Mouse (Mus musculus) left cerebral cortex, adult 9 months (tissue): ENCODE data around the gene Vash2.
A peak's percentile ranks its signal among the peaks of the same experiment; 100 is the strongest.
"Not testable (repeated sequence)": the region's sequence is repeated elsewhere in the genome, so short reads cannot be mapped to it uniquely, and the experiment has no call there.

Experiments
- DNase-seq, 2 experiments: peaks; one replicate each; pipeline ENCODE4 v3.0.0; 2022; ENCODE audit warnings: low spot score in 2 of 2

Vash2 gene

DNA sequence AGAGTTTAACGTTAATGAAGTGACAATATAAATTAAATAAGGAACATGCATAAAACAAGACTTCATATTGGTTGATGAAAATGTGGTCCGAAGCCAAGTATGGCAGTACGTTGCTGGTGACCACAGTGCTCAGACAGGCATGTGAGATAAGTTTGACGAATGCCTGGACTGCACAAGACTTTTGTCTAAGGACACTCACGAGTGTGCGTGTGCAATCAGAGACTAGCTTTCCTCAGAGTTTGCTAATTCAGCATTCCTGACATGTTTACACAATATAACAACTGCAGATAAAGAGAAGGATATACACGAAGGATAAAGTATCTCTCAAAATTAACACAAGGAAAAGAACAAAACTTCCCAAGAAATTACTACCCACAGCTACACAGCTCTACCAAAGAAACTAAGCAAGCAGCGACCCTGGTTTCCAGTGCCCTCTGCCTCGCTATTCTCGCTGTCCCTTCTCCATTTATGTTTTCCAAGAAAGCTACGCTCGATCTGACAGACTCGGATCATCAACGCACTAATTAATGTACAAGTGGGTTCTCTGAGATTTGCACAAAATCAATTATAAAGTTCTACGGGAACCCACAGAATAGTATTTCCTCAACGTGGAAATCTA is 51.2 kb downstream of the Vash2 start:
- no peak for DNase-seq

DNA sequence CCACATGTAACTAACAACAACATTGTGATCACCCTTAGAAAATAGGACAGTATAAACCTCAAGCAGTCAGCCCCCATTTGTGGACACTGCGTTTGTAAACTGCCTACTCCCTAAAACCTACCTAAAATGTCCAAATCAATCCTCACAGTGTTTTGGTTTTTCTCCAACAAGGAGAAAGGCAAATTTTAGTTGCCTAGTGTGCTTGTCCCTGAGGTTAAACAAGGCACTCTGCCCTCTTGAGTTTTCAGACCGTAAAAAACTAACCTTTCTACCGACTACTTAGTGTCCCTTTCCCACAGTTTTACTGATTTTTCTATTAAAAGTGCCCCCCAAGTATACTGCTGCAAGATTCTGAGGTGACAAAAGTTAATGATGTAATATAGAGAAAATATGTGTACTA is 51.8 kb downstream of the Vash2 start:
- no peak for DNase-seq

DNA sequence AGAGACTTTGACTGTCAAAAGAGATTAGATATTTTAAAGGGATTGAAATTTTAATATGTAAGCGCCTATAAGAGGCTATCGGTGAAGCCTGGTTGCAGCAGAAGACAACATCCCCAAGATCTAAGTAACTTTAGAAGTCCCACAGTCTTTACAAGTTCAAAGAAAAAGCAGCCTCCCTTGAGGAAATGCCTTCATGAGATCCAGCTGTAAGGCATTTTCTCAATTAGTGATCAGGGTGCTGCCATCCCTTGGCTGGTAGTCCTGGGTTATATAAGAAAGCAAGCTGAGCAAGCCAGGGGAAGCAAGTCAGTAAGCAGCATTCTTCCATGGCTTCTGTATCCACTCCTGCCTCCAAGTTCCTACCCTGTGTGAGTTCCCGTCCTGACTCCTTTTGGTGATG is 54.3 kb downstream of the Vash2 start, which contains the start of gene Angel2:
Angel2 (plus strand) TSS at position 301 of the 400 bp plus-strand sequence.
- not testable (repeated sequence) for DNase-seq

DNA sequence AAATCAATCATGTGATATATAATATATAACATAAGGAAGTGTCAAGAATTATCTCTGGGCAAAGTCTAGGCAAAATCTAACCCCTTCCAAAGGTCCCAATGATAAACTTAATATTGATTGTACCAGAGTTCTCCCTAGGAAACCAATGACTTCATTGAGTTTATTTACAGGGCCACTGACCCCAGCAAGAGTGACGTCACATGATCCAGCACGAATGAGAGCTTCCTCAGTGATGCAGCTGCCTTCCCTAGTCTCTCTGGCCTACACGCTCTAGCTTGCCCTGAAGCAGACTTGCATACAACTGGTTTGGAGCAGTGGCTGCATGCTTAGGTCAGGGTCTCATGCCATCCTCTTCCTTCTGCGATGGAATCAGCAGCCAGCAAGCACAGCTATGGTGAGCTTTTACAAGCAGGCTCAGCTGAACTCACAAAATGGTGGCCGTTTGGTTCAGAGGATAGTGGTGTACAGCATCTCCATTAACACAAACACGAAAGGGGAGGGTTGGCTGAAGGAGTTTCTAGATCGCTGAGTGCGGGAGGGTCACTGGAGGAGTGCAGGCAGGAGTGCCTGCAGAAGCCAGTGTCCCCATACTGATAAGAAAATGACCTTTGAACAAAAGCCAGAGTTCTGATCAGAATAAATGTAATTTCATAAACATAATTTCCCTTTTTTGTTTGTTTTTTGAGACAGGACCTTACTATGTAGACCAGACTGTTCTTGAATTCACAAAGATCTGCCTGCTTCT is 59.2 kb downstream of the Vash2 start:
- no peak for DNase-seq

DNA sequence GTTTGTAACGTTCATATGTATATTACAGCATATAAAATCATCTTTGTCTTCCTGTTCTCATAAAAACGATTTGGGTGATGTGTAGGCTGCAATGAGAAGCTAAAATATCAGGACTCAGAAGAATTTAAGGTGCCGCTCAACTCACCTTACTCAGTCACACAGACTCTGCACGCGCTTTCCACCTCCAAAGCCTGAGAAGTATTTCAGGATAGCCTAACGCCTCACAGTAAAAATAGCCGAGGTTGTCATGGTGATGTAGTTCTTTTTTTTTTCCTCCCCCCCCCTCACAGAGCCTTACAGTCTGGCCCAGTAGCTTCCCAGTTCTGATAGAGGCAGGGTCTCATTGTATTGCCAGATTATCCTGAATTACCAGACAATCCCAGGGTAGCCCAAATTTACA is 60.2 kb downstream of the Vash2 start:
- peak; percentile 70 to 73 for DNase-seq

DNA sequence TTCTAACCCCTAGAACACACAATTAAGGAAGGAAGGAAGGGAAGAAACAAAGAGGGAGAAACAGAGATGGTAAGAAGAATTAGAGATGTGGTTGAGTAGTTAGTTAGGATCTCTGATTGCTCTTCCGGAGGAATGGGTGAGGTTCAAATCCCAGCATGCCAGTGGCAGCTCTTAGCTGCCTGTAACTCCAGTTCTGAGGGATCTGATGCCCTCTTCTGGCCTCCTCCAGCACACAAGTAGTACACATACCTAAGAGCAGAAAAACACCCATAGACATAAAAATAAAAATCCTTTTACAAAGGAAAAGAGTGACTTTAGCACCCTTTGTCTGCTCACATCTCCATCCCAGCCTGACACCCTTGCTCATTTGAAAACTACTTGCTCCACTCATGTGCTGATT is 66.5 kb downstream of the Vash2 start:
- DNase-seq, result no peak

DNA sequence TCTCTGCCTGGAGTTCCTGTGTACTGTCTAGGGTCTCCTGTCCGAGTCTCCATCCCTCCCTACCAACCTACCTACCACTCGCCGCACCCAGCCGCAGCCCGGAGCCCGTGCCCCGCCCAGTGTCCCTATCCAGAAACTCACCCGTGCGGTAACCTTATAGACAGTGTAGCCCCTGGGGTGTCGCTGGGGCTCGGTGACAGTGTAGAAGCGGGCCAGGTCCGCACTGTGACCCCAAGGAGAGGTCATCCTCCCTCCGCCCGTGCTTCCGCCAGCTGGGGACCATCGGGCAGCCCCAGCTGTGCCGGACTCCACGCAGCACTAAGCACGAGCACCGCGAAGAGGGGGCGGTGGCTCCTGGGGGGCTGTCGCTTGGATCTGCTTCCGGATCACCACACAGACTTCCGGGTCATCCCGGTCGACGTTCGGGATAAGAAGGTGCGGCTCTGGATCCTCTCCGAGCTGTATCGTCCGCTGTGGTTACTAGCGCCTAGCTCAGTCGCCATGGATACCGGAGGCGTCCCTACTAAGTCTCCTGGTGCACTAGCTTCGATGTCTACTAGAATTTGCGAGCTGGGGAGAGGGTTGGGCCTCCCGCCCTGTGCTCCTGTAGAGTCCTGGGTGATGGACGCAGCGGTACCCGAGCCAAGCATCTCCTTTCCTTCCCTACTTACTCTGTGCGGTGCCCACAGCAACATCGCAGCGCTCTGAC is 67.5 kb downstream of the Vash2 start, which contains the start of gene Rps6kc1:
Rps6kc1 (minus strand) TSS at position 356 of the 709 bp plus-strand sequence.
- DNase-seq, result peak; percentile 59 to 84

DNA sequence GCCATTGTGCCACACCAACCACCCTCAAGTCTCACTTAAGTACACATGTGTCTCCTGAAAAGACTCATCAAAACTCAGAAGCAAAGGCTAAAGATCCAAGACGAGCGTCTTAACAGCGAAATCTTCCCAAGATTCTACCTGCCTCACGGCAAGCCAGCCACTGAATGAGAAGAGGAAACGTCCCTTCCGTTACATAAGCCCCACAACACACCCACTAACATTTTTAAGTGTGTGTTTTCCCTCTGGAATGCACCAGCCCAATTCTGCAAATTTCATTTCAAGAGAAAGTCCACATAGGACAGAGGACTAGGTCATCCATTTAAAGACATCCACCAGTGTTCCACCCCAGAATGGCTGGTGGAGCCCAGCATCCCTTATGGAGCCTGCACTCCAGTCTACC is 68.3 kb downstream of the Vash2 start:
- DNase-seq, result peak in 1 of 2 experiments; percentile 33

DNA sequence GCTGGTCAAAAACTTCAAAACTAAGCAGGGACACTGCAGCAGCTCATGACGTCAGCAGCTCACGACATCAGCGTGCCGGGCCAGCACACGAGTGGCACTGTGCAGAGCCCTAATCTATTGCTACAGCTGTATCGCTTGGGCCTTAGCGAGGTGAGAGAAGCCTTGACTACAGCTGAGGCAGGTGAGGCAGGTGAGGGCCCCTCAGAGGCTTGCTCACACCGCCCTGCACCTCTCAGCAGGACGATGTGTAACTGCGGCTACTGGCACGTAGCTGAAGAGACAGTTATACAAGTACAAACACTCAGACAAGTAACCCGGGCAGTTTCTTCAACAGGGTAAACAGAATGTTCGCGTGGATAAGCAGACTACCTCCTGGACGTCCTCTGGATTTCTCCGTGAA is 74.4 kb downstream of the Vash2 start:
- DNase-seq, result no peak

DNA sequence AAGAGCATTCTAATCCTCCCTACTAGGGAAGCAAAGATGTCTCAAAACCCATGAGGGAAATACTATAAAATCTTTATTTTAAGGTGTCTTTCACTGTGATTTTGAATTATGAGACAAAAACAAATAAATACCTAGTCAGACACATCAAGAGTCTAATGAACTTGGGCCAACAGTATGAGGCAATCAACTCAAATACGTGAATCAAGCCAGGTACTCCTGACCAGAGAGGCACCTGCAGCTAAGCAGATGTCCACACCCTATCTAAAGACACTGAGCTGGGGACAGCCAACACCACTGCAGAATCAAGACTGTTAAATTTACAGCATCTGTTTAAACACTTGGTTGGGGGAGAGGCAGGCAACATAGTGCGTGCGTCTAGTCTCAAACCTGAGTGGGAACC is 75.0 kb downstream of the Vash2 start:
- DNase-seq, result no peak

DNA sequence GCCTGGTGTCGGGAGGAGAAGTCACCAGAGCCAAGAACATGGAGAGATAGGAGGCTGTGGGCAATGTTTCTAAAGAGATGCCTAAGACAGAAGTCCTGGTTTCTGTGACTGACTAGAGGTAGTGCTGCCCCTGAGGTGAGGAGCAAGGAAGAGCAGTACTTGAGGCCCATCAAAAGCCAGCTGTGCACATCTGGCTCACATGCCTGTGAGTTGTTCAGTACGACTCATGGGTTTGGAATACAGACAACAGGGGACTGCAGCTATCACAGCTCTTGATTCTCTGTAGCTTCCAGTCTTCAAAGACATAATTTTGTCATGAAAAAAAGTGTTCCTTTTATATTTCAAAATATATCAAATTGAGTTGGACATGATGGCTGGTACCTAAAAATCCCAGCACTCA is 78.0 kb downstream of the Vash2 start:
- DNase-seq, result no peak

DNA sequence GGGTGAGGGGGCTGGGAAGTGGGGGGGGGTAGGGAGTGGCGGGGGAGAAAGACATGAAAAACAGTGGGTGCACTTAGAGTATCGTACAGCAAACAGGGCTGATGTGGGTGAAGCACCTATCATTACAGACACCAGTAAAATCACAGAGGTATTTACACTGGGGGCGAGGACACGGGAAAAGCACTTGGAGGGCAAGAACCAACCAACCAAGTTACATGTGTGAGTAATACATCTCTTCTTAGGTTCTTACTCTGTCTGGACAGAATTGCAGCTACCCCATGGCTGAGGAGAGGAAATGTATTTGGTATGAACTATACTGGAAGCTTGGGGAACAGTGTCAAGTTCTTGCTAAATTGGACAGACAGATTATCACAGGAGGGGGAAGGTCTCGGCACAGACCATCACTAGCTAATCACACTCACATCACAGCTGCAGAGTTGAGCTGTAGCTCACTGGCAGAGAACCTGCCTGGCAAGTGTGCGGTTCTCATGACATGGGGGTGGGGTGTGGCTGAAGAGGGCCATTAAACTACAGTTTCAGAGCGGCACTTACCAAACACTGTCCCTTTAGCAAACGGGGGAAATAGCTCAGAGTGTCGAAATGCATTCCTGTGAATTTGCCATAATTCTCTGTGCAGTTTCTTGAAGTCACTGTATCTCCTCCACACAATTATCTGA is 80.1 kb downstream of the Vash2 start:
- DNase-seq, result no peak

DNA sequence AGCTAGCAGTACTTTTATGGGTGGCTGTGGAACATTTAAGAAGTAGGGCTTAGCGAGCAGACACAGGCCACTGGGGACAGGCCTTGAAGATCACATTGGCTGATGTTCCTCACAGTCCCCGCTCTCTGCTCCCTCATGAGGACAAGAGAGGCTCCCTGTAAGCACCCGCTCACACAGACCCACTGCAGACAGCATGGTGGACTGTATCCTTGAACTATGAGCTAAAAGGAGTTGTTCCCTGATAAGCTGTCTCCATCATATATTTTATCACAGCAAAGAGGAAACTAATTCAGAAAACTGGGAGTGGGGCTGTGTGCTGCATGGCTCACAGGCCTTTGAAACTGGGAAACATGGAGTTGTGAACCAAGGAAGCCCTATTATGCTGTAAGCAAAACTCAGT is 80.9 kb downstream of the Vash2 start:
- no peak for DNase-seq
